Mouse (Mus musculus): Measurements from ENCODE around the gene Abcc4.
A peak's percentile ranks its signal among the peaks of the same experiment; 100 is the strongest.

Abcc4 gene

DNA sequence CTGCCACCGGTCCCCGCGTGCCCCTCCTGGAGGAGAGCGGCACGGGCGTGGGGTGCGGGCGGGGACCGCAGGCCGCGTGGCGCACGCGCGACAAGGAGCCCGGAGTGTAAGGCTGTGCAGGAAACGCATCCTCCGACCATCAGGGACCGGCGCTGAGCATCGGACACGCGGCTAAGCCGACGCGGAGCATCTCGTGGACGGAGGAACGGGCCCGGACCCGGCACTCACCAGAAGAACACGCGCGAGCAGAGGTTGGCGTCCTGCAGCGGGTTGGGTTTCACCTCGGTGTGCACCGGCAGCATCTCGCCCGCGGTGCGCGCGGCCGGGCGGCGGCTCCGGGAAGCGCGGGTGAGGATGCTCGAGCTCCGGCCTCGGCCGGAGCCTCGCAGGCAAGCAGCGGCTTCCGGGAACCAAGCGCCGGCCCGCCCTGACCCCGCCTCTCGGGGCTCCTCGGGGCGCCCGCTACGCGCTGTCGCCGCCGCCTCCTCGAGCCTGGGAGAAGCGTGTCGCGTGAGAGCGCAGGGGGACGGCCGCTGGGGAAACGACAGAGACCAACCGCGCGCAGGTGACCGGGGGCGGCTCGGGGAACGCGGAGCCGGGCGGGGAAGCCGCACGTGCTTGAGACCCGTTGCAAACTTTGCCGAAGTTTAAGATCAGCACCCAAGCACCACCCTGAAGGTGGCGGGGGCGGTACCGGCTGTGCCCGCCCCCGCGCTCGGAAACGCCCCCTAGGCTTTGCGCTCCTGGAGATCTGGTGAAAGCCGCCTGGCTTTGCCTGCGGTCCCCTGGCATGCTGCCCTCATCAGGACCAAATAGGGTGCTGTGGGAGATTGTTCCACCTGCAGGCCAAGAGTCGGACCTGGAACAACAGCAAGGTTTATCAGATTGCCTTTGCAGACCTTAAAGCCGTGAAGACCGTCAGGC, at the start of gene Abcc4:
Gene Abcc4, minus strand, starts transcription at position 412 of the 924 bp plus-strand sequence.
- peak; percentile 64 for ATAC-seq (ENCODE audit: low TSS enrichment)

DNA sequence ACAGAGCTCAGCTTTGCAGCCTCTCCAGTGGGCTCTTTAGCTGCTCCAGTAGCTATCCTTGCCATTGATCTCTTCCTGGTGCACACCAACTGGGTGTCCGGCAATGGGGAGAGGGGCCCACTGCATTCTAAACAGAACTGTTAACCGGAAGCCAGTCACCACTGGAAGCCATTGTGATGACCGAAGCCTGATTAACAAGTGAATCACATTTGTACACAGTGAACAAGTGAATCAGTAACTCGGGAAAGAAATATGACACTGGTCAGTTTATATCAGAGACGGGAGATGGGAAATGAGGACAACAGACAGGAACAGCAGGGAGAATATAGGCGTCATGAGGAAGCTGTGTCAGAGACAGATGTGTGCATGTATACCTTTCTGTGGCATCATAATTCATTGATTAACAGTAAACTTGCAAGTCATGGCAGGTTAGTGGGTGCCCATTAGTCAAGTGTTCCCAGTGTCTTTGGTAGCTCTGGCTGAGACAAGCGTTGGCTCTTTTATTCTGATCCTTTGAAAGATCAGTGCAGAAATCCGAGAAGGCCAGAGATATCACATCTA, 45.3 kb upstream of the Abcc4 start:
- ATAC-seq (ENCODE audit: low TSS enrichment): no peak

DNA sequence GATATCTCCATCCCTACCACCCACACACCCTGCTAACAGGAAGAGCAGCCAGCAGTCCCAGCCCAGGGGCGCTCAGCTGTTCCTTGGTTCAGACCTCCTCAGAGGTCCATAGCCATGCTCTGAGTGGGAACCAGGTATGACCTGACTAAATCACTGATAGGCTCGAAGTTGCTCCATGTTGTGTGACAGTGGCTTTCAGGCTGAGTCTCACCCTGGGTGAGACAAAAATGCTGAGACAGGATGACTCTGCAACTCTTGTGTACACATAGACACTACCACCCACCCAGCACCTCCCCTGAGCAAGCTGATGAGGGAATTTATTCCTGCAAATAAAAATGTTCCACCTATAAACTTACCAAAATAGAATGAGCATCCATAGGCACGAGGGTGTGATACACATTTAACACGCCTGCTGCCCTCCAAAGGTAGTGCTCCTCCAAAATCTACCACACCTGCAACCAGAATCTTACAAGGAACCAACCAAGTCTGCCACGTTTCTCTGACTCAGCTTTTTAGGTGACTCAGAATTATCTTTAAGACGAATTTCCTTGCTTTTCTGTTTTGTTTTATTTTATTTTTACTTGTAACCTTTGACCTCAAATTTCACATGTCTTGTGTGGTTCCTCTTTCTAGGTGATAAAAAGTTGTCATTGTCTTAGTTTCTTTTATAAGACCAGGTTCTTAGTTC, 44.6 kb upstream of the Abcc4 start:
- ATAC-seq (ENCODE audit: low TSS enrichment): peak; percentile 85

DNA sequence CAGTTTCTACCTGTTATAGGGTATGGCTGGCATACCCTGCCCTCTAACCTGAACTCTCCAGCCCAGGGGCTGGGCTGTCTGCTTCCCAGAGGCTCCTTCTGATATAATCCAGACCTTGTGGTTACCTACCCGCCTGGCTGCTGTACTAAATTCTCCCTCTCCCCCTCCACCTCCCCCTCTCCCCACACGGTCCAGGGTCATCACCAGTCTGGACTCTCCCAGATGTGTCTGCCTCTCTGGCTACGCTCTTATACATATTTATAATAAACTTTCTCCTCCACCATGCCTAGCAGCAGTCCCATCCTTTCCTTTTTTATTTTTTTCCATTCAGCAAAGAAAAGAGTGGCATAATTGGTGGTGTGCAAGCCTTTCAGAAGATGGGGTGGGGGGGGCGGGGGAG, 43.7 kb upstream of the Abcc4 start:
- ATAC-seq (ENCODE audit: low TSS enrichment): no peak

DNA sequence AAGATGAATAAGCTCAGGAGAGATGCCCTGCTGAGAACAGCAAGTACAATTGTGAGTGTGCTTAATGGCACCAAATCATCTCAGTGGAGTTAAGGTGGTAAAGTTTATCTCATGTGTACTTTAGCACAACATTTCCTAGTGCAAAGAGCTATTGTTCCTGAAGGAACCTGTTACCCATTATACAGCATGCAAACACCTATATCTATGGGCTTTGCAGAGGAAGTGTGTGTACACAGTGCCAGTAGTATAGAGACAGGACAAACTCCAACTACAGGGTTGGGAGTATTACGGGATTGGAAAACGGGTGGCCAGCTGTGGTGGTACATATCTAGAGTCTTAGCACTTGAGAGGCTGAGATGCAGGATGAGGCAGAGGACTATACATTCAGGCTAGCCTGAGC, 43.0 kb upstream of the Abcc4 start:
- no peak for ATAC-seq (ENCODE audit: low TSS enrichment)

DNA sequence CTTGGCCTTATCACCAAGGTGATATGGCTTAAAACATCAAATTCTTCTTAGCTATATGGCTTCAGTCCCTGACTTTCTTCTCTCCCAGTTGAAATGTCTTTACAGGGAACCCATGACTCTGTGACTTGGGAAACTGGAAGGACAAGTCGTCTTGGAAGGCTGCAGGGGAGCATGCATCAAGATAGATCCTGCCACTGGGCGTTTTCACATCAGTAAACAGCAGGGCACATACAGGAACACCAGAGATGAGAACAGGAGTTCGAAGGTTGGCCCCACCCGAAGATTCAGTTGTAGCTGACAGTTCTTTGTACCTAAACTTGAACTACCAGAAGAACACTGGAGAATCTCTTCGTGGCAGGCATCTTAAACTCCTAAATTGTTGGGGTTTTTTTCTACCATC, 36.8 kb upstream of the Abcc4 start:
- ATAC-seq (ENCODE audit: low TSS enrichment): no peak

DNA sequence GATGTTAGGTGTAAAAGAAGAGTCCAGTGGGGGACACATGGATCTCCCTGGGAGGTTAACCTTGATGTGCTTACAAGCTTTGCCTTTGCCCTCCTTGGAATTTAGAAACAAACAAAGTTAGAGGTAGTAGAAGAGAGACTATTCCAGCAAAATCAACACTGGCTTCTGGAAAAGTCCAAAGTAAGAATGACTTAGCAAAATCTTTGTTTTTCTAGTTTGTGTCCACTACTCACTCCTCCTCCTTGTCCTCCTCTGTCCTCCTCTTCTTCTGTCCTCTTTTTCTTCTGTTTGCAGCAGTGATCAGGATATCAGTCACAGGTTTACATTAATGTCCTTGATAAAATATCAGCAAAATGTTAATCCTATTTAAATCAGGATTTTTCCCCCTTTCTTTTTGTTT, 35.8 kb upstream of the Abcc4 start:
- ATAC-seq (ENCODE audit: low TSS enrichment): no peak

DNA sequence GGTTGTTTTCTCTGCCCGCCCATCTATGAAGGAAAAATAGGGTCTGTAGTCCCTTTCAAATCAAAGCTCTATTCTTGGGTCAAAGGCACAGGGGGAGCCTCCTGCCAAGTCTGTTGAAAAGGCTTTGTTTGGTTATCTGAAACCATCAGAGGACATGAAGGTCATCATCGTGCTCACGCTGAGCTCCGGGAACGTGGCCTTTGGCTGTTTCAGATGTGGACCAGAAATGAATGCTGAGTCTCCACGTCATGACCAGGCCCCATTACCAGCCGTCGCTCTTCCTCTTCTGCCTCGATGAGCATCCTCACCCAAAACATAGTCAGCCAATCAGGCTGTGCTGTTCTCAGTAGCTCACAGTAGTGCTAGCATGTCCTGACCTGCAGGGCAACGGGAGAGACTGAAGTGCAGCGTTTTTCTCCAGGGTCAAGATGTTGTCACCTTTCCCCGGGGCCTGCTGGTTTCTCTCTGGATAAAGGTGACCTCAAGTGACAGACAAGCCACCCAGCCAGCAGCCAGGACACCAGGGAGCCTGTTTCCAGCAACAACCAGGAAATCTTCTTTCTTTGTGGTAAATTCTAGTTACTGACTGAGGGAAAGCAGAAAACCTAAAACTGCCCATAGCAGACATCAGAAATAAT, 31.4 kb upstream of the Abcc4 start:
- no peak for ATAC-seq (ENCODE audit: low TSS enrichment)

DNA sequence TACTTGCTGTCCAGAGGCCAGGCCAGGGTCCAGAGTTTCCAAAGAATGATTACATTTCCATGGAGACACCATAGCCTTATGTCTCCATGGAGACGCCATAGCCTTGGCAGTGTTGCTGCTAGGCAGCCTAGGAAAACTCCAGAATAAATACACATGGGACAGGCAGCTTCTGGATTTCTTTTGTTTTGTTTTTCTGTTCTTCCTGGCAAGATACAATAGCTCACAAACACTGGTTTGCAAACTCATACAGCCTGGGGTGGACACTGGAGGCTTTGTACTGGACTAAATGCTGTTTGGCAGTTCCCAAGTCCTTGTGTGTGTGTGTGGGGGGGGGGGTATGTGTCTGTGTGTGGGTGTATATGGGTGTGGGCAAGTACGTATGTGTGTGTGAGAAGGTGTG, 29.1 kb upstream of the Abcc4 start:
- peak; percentile 50 for ATAC-seq (ENCODE audit: low TSS enrichment)

DNA sequence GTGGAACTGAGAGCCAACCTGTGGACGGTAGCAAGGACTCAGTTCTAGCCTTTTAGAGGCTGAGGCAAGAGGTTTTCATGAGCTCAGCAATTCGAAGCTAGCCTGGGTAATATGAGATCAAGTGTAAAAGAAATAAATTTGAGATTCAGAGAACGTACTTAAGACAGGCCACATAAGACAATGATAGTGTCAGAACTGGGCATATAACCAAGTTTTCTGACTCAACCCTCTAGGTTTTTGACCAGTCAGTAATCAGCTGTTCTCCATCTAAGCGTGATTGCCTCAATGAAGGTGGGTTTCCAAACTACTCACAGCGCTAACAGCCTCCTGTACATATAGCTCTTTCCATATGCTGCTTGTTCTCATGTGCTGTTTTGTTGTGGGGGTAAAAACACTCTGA, 27.1 kb upstream of the Abcc4 start:
- no peak for ATAC-seq (ENCODE audit: low TSS enrichment)

DNA sequence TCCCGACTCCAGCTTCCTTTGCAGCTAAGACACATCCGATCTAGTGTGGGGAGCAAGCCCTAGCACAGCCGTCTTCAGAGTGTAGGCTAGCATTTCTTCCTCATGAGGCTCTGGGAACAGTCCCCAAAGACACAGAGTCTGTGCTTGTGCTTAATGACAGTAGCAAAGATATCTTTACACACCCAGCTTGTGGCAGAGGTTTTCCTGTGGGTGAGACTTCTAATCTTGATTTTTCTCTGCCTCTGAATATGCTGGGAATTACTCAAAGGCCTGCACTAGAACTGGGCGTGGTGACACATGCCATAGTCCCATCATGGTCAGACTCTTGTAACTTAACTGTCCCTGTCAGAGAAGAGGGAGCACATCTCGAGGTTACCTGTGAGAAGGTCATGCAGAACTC, 24.6 kb upstream of the Abcc4 start:
- ATAC-seq (ENCODE audit: low TSS enrichment): no peak

DNA sequence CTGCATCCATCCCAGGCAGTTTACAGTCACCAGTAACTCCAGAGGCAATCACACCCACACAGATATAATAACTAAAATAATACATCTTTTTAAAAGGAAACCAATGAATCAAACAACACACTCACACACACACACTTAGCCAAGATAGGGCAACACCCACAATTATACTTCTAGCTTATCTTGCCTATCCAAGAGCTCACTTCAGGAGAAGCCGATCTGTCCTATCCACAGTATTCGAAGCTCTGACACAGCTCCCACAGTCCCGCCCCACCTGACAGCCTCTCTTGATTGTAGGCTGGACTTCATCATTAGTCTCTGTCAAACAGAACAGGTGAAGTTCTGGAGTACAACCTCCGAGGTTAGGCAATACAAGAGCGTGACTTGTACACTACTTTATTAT, 19.4 kb upstream of the Abcc4 start:
- no peak for ATAC-seq (ENCODE audit: low TSS enrichment)

DNA sequence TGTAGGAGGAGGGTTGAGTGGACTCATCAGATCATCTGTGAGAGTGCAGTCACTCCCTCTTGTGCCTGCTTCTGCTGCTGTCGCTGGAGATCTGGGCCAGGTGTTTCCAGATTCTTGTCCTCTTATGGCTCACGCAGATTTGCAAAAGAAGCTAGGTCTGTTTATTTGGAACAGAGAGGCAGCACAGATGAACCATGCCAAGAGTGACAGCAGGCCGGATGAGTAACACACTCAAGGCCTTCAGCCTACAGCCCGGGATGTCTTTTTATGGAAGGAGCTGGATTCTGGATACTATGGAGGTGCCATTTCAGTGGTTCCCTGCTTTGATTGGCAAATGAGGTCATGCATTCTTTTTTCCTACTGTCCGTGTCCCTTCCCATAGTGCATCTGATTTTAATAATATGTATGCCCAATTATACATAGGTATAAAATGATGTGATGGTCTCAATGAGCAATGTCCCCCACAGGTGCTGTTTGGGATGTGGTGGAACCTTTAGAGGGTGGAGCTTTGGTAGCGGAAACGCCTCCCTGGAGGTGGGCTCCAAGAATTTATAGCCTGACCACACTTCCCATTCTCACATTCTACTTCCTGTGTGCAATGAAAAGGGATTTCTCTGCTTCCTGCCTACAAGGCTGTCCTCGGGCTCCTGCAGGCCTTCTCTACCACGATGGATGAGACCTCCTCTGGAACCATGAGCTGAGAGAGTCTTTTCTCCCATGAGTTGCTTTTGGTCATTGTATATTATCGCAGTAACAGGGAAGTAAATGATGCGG, 18.1 kb upstream of the Abcc4 start:
- peak; percentile 95 for ATAC-seq (ENCODE audit: low TSS enrichment)

DNA sequence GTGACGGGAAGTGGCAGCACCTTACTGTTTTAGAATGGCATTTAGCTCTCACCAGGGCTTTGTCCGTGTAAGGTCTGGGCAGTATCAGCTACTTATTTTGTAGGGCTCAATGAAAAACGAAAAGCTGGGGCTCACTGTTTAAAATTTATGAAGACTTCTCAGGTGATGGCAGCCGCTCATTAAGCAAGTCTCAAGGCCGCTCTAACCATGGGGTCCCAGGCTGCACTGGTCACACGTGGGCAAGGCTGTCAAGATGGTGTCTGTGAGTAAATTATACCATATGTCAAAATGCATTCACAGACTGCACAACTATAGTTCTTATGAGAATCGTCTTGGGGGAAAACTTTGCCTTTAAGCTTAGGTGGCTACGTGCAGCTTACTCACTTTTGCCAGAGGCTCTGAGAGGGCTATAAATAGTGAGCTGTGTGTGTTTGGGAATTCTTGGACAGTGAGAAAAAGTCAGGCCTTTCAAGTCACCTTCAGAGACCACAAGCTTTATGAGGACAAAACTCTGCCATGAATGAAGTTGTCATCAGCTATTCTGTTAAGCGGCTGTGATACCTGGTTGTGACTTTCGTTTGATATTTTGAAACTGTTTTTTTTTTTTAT, 13.7 kb upstream of the Abcc4 start:
- ATAC-seq (ENCODE audit: low TSS enrichment): no peak

DNA sequence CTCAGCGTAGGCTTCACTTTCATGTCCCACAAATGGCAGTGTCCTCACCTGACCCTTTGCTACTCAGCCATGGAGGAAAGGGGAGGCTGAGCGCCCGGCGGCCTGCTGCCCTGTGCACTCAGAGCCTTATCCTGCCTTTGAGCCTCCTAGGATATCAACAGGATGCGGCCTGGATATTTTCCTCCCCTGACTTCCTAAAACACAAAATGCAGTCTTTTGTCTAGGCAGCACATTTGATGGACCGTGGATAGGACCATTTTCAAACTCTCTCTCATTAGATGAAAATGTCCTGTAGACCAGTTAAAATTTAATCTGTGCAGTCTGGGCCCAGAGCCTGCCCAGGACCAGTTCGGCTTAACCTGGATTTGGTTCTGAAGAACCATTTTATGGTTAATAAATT, 12.6 kb upstream of the Abcc4 start:
- no peak for ATAC-seq (ENCODE audit: low TSS enrichment)

DNA sequence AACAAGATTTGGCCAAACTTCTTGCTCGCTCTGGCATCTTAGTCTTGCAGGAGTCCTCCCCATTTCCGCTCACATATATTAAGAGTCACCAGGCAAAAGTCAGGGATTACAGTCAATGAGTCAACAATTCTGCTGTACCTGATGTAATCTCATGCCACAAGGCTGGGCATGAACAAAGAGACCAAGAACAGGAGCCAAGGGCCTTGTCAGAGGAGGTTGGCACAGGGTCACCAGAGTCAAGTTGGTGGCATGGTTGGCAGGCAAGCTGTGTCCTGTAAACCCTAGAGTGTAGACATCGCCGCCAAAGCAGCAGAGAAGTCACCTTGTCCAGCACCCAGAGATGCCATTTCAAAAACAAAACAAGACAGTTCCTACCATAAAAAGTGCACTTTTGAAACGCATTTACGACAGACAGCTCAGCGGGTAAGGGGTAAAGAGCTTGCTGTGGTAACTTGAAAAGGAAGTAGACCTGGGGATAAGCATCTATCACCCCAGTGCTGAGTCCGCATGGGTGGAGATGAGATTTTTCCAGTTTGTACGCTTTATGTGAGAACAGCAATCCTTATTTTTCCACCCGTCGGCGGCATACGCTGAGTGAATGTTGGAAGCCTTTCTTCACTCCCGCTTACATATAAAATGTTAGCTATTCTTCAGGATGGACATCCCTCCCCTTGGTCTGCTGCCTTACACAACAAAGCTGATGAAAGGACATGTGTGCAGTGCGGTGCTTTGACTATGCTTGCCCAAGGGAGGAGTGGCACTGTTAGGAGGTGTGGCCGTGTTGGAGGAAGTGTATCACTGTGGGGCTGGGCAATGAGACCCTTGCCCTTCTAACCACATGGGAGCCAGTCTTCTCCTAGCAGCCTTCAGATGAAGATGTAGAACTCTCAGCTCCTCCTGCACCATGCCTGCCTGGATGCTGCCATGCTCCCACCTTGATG, 10.6 kb upstream of the Abcc4 start:
- ATAC-seq (ENCODE audit: low TSS enrichment): no peak

DNA sequence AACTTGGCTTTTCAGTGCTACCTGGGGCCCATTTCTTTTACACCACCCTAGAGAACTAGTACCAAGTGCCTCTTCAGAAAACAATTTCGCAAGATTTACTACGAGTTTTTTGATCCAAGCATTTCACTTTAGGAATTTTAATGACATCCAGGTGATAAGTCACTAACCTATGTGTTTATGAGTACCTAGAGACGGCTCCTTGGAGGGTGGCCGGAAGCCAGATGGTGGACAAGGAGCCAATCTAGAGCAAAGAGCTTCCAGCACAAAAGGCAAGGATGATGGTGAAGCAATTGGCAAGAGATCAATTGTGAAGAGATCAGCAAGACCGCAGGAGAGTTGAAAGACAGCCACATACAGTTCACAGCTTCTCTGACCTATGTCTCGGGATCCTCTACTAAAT, 8.7 kb upstream of the Abcc4 start:
- ATAC-seq (ENCODE audit: low TSS enrichment): no peak

DNA sequence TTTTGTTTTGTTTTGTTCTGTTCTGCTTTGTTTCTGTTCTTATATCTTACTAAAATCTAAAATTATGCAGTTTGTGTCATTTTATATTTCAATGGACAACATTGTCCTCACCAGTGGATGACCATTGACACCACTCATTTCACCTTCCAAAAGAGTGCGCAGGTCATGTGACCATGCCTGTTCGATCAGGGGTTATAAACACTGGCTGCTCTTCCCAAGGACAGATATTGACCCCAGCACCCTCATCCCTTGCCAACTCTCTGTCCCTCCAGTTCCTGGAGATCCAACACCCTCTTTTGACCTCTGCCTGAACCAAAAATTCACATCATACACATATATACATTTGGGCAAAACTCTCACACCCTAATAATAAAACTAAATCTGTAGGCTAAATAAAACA, 8.3 kb upstream of the Abcc4 start:
- ATAC-seq (ENCODE audit: low TSS enrichment): no peak

DNA sequence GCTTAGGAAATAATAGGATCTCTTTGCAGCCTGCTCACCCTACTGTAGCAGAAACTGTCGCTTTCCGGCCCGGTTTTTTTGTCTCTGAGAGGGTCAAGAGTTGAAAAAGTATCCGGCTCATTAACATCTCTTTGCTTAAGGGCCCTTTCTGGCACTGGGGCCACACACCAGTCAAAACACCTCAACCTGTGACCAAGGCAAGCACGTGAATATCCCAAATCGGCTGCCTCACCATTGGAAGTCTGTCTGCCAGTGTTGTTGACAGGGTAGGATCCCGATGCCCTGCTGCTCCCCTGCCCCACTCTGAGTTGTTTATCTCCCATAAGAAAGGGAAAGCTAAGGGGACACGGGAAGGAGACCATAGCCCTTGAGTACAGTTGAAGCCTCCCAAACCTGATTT, 7.8 kb upstream of the Abcc4 start:
- no peak for ATAC-seq (ENCODE audit: low TSS enrichment)

DNA sequence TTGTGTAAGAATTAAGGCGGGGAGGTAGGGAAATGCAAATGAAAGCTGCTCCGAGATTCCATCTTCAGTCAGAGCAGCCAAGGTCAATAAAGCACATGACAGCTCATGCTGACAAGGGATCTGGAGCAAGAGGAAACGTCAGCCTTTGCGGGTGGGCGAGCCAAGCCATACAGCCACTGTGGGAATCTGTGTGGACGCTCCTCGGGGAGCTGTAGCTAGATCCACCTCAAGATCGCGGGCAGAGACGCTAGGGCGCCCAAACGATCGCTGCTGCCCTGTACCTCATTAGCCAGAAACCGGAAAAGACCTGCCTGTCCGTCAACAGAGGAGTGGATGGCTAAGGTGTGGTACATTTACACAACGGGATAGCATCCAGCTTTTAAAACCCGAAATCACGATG, 7.4 kb upstream of the Abcc4 start:
- peak; percentile 51 for ATAC-seq (ENCODE audit: low TSS enrichment)
